In the genomic region with DNA sequence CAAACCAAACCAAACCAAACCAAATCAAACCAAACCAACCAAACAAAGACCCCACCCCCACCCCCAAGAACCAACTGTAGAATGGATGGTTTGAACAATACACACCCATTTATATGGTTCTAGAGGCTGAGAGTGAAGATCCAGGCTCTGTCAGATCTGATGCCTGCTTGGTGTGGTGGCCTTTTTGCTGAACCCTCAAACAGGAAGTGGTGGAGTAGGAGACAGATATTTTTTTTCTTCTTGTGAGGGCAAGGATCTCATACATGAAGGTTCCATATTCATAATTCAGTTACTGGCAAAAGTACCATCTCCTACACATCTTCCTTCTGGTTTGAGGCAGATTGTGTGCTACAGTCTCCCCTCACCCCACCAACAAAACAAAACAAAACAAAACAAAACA, we compare ENCODE assay signal across 25 mouse cellular contexts. TPM values are rescaled to one million over a fixed set of nuclear protein-coding genes. Genes with fewer than 3 reads are reported as not detected.
DNase-seq lines count a peak whose midpoint lies in the region; ATAC-seq lines count a peak whose summit lies in the region.
"Had no signal": no experiment of that assay in that cellular context is flagged by ENCODE, and none has a peak within 500 bp of the region (broad histone marks: within the 10 kb centered on the region; RNA-seq: fewer than 3 reads in every experiment).

No protein-coding gene starts in this region.

- no peaks in the 10 kb centered on the region for H3K4me1 ChIP-seq in hindbrain, embryonic 12.5 days
- H3K4me1 ChIP-seq: embryonic facial prominence, embryonic 13.5 days; forebrain, embryonic 12.5 days; heart, embryonic 15.5 days; hindbrain, embryonic 15.5 days; kidney, embryonic 15.5 days had no signal

- H3K9ac ChIP-seq in hindbrain, embryonic 12.5 days = no peak overlapping the region
- H3K9ac ChIP-seq: embryonic facial prominence, embryonic 13.5 days; forebrain, embryonic 12.5 days; heart, embryonic 15.5 days; hindbrain, embryonic 15.5 days; kidney, embryonic 15.5 days had no signal

- no peaks in the 10 kb centered on the region for H3K9me3 ChIP-seq in hindbrain, embryonic 12.5 days (replicated peaks)
- H3K9me3 ChIP-seq: embryonic facial prominence, embryonic 13.5 days; forebrain, embryonic 12.5 days; heart, embryonic 15.5 days; hindbrain, embryonic 15.5 days; kidney, embryonic 15.5 days had no signal

- no peak overlapping the region for H3K27ac ChIP-seq in hindbrain, embryonic 12.5 days
- H3K27ac ChIP-seq: embryonic facial prominence, embryonic 13.5 days; forebrain, embryonic 12.5 days; heart, embryonic 15.5 days; hindbrain, embryonic 15.5 days; kidney, embryonic 15.5 days; macrophage had no signal

- H3K4me2 ChIP-seq in hindbrain, embryonic 12.5 days (replicated peaks) = no peak overlapping the region
- H3K4me2 ChIP-seq: embryonic facial prominence, embryonic 13.5 days; forebrain, embryonic 12.5 days; heart, embryonic 15.5 days; hindbrain, embryonic 15.5 days; kidney, embryonic 15.5 days; midbrain, embryonic 11.5 days had no signal

- peak; percentile 68 for ATAC-seq in inflammation-experienced regulatory T-cells, adult 6 months
- ATAC-seq in neutrophil, adult 5-6 weeks (ENCODE audit: extremely low read depth, insufficient number of reproducible peaks, low FRiP score, poor library complexity, severe bottlenecking) = 0 out of 2 replicates have a peak, but pooled peaks have one; percentile 30
- ATAC-seq in hindbrain, embryonic 12.5 days (ENCODE audit: low FRiP score) = no peak
- ATAC-seq: intestine, postnatal 0 days; lung, postnatal 0 days had no signal

- DNase-seq in 416B (ENCODE audit: low read depth) = peak; percentile 60
- peak; percentile 17 to 26 for DNase-seq in CD8-positive naive resting alpha-beta T cell, adult 2 months (ENCODE audit: low read depth in 2 of 2, low spot score in 2 of 2)
- DNase-seq in right cerebral cortex, postnatal 10 days (ENCODE audit: low spot score in 2 of 2) = no peak
- no peak for DNase-seq in embryo, embryonic 9.5 days (ENCODE audit: extremely low spot score)
- DNase-seq in testis, postnatal 10 days (ENCODE audit: low spot score) = no peak
- DNase-seq: adrenal gland, postnatal 36 days; cerebellum, adult 11 months; cerebellum, postnatal 14 days; gastrocnemius, postnatal 36 days; heart, postnatal 4 days had no signal

- H3K36me3 ChIP-seq in hindbrain, embryonic 12.5 days = no peaks in the 10 kb centered on the region
- H3K36me3 ChIP-seq: embryonic facial prominence, embryonic 13.5 days; forebrain, embryonic 12.5 days; heart, embryonic 15.5 days; hindbrain, embryonic 15.5 days; kidney, embryonic 15.5 days had no signal

- H3K27me3 ChIP-seq in hindbrain, embryonic 12.5 days = no peaks in the 10 kb centered on the region
- H3K27me3 ChIP-seq: embryonic facial prominence, embryonic 13.5 days; forebrain, embryonic 12.5 days; heart, embryonic 15.5 days; hindbrain, embryonic 15.5 days; kidney, embryonic 15.5 days had no signal

- H3K4me3 ChIP-seq in hindbrain, embryonic 12.5 days = no peak overlapping the region
- H3K4me3 ChIP-seq: embryonic facial prominence, embryonic 13.5 days; erythroblast, embryonic 14.5 days; forebrain, embryonic 12.5 days; heart, embryonic 15.5 days; hindbrain, embryonic 15.5 days; kidney, embryonic 15.5 days had no signal

RNA-seq across cellular contexts. Expression of a gene that starts 36.5 kb away (rescaled TPM):
- polyA plus RNA-seq in inflammation-experienced regulatory T-cells, adult 6 months (2017; shearing (Covaris generic)) = 10 to 100 TPM in 1 of 3 experiments, not detected in 2; 23.3 TPM
- total RNA-seq in neutrophil, adult 5-6 weeks (2017) = 1.0 and 1.5 TPM in 2 replicates
- polyA plus RNA-seq in hindbrain, embryonic 12.5 days (2016; fragmentation: Nextera tagmentation; extraction: Ambion mirVana) = 0.14 TPM in 1 of 2 replicates, not detected in the other
- total RNA-seq: gastrocnemius, postnatal 36 days had no signal
- polyA plus RNA-seq: erythroblast, embryonic 14.5 days; forebrain, embryonic 12.5 days; hindbrain, embryonic 15.5 days; intestine, postnatal 0 days; kidney, embryonic 15.5 days; limb, embryonic 11.5 days; lung, postnatal 0 days; stomach, embryonic 14.5 days had no signal

Comparison
In these comparisons a context has a peak if more than half of its experiments do, and no peak if none do; other contexts are left out.
1. DNase-seq: peak in 416B (single experiment) and CD8-positive naive resting alpha-beta T cell, adult 2 months (2 of 2); none in right cerebral cortex, postnatal 10 days (0 of 2), embryo, embryonic 9.5 days (single experiment) and testis, postnatal 10 days (single experiment).